In genomic region chr2:28204167-28204566, GRCm38 (mm10) we compare ENCODE assay signal across 9 mouse cellular contexts. TPM values are rescaled to one million over a fixed set of nuclear protein-coding genes. Genes with fewer than 3 reads are reported as not detected.
DNase-seq lines count a peak whose midpoint lies in the region; ATAC-seq lines count a peak whose summit lies in the region.
"Had no signal": no experiment of that assay in that cellular context is flagged by ENCODE, and none has a peak within 500 bp of the region (broad histone marks: within the 10 kb centered on the region; RNA-seq: fewer than 3 reads in every experiment).

No protein-coding gene starts in this region.

- no peak overlapping the region for H3K27ac ChIP-seq in forebrain, embryonic 13.5 days
- no peak overlapping the region; the same call in 1 of the 2 replicates for H3K27ac ChIP-seq in hindbrain, embryonic 10.5 days
- H3K27ac ChIP-seq: macrophage had no signal

- H3K4me1 ChIP-seq in forebrain, embryonic 13.5 days = peaks cover 29% of the 10 kb centered on the region
- peaks cover 39% of the 10 kb centered on the region for H3K4me1 ChIP-seq in hindbrain, embryonic 10.5 days (replicated peaks)

- H3K4me2 ChIP-seq in forebrain, embryonic 13.5 days = 0 out of 2 replicates have a peak overlapping the region, but pooled peaks have one; percentile 98

- H3K9ac ChIP-seq in forebrain, embryonic 13.5 days = no peak overlapping the region

- peaks cover 10% of the 10 kb centered on the region for H3K27me3 ChIP-seq in forebrain, embryonic 13.5 days
- peaks cover 25% of the 10 kb centered on the region for H3K27me3 ChIP-seq in hindbrain, embryonic 10.5 days (ENCODE audit: insufficient read depth, poor library complexity, severe bottlenecking)

- no peaks in the 10 kb centered on the region for H3K9me3 ChIP-seq in forebrain, embryonic 13.5 days (replicated peaks)
- no peaks in the 10 kb centered on the region for H3K9me3 ChIP-seq in hindbrain, embryonic 10.5 days

- ATAC-seq in forebrain, embryonic 13.5 days = peak; percentile 30

- no peaks in the 10 kb centered on the region for H3K36me3 ChIP-seq in forebrain, embryonic 13.5 days (ENCODE audit: poor library complexity, severe bottlenecking)
- H3K36me3 ChIP-seq in hindbrain, embryonic 10.5 days = peaks cover 14% of the 10 kb centered on the region

- 6% methylated on average over 9 of the region's 9 CpGs for WGBS in forebrain, embryonic 13.5 days
- WGBS in hindbrain, embryonic 10.5 days = 7% methylated on average over 9 of the region's 9 CpGs

- H3K4me3 ChIP-seq in forebrain, embryonic 13.5 days = no peak overlapping the region
- no peak overlapping the region for H3K4me3 ChIP-seq in hindbrain, embryonic 10.5 days

- peak; percentile 81 for DNase-seq in ES-CJ7 (ENCODE audit: low read depth, low spot score)
- peak; percentile 47 for DNase-seq in c-Kit-negative CD71-positive TER-119-positive erythroid progenitor cells, embryonic 14.5 days (ENCODE audit: low read depth, low spot score)
- peak; percentile 92 for DNase-seq in hindbrain, embryonic 10.5 days (ENCODE audit: low spot score)
- peak; percentile 98 to 99 for DNase-seq in layer of hippocampus, postnatal 10 days (ENCODE audit: low spot score in 2 of 2)
- DNase-seq in lung, postnatal 10 days = peak; percentile 94
- peak; percentile 99 for DNase-seq in retina, embryonic 14.5 days (ENCODE audit: low spot score)
- peak; percentile 88 for DNase-seq in thymus, postnatal 4 days

RNA-seq across cellular contexts. Expression of gene Olfm1, which starts 11.4 kb away (rescaled TPM):
- polyA plus RNA-seq in forebrain, embryonic 13.5 days (2015; fragmentation: Nextera tagmentation; extraction: Ambion mirVana) = 122 and 136 TPM in 2 replicates
- 46.9 and 113 TPM in 2 replicates for polyA plus RNA-seq in hindbrain, embryonic 10.5 days (2016; fragmentation: Nextera tagmentation; extraction: Ambion mirVana)
- total RNA-seq in layer of hippocampus, postnatal 10 days (2021) = 100 to 1,000 TPM; 906 to 941 TPM

Comparison
In these comparisons a context has a peak if more than half of its experiments do, and no peak if none do; other contexts are left out.
1. DNase-seq: peak in every context shown above with its lines; median percentile 99 in retina, embryonic 14.5 days; 98 in layer of hippocampus, postnatal 10 days; 94 in lung, postnatal 10 days; 92 in hindbrain, embryonic 10.5 days; 88 in thymus, postnatal 4 days; 81 in ES-CJ7; 47 in c-Kit-negative CD71-positive TER-119-positive erythroid progenitor cells, embryonic 14.5 days.